Mouse (Mus musculus): ENCODE data around the gene Tle1.
A peak's percentile ranks its signal among the peaks of the same experiment; 100 is the strongest.

Gene Tle1

DNA sequence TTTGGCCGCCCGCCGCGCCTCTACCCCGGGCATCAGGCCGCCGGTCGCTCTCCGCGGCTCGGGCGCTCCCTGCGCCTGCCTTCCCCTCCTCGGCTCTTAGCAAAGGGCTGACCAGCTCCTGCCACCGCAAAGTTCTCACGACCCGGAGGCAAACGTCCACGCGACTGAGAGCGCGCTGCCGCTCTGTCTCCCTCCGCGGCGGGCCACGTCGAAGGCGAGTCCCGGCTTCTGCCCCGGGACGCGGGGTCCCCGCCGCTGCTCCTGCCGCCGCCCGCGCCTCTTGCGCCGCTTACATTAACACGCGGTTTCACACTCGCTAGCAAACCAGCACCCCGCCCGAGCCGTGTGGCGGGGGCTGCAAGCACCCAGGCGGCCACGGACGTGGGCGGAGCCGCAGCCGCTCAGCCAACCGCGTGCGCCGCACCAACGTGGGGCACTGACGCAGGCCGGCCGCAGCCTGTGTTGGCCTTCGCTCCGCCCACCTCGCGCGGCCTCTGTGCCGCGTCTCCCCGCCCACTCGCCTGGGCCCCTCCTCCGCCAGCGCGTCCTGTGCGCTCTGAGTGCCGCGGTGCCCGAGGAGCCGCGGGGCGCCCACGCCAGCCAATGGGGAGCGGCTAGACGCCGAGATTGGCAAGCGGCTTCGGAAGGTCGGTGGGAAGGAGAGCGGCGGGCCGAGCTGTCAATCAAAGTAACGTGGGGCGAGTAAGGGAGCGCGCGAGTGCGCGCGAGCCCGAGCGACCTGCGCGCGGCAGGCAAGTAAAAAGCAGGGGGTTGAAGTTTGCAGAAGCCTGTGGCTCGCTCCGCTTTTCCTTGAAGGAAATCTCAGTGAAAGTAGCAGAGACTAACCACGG is at the start of gene Tle1:
TSS of gene Tle1 (minus strand) at position 361 of the 851 bp plus-strand sequence.
- DNase-seq (ENCODE audit: low spot score in 2 of 2): peak; percentile 99 to 100

DNA sequence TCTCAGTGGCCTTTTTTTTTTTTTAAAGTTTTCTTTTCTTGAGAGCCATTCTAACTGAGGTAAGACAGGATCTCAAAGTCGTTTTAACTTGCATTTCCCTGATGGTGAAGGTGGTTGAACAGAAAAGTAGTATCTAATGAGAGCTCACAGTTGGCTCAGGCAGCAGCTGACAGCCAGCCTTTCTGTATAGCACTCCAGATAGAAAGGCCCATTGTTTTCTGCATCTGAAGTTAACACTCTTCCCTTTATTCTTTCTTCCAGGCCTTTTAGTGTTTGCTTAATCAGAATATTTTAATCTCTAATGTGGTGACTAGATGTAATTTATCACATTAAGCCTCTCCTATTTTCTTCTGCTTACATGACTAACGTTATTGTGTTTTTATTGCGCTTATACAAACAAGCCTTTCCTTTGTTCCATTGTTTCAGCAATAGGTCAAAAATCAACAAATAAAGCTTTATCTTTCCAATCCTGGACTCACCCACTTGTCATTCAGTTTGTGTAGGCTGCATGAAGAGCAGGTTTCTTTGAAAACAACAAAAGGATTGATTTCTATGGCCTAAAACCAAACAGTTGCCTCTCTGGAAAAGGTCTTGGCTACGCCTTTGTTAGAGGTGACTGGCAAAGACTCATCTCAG is 33.0 kb upstream of the Tle1 start:
- no peak for DNase-seq (ENCODE audit: low spot score in 2 of 2)

DNA sequence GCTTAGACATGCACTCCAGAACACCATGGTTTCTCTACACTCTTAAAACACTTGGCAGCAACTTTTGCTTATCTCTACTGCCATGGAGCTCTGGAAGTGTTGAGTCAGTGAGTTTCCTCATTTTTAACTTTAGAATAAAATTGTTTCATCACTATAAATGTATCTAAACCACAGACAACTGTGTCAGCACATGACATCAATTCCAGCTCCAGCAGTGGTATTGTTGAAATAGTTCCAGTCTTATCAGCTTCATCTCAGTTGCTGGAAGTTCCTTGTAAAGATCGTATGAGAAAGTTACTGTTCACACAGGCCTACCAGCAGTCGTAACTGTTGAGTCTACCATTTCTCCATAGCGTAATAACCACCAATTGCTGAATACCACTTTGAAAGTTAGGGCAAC is 31.5 kb upstream of the Tle1 start:
- DNase-seq (ENCODE audit: low spot score in 2 of 2): no peak

DNA sequence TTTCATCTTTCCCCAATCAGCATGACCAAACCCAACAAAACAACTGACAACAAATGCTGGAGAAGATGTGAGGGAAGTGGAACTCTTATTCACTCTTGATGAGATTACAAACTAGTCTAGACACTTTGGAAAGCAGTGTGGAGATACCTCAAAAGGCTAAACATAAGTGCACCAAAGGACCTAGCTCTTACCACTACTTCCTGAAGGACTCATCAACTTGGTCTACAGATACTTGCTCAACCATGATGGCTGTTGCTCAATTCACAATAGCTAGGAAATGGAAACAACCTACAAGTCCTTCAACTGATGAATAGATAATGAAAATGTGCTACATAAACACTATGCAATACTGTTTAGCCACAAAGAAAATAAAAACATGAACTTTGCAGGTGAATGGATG is 30.1 kb upstream of the Tle1 start:
- DNase-seq (ENCODE audit: low spot score in 2 of 2): no peak

DNA sequence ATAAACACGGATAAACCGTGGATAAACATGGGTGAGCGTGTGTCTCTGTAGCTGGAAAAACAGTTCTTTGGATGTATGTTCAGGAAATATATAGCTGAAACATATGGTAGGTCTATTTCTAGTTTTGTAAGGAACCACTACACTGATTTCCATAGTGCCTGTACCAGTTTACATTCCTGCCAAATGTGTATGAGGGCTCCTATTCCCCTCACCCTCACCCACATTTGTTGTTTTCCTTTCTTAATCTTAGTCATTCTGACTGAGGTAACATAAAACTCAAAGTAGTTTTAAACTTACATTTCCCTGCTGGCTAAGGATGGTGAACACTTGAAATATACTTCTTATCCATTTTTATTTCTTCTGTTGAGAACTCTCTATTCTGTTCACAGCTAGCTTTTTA is 20.9 kb upstream of the Tle1 start:
- DNase-seq (ENCODE audit: low spot score in 2 of 2): no peak

DNA sequence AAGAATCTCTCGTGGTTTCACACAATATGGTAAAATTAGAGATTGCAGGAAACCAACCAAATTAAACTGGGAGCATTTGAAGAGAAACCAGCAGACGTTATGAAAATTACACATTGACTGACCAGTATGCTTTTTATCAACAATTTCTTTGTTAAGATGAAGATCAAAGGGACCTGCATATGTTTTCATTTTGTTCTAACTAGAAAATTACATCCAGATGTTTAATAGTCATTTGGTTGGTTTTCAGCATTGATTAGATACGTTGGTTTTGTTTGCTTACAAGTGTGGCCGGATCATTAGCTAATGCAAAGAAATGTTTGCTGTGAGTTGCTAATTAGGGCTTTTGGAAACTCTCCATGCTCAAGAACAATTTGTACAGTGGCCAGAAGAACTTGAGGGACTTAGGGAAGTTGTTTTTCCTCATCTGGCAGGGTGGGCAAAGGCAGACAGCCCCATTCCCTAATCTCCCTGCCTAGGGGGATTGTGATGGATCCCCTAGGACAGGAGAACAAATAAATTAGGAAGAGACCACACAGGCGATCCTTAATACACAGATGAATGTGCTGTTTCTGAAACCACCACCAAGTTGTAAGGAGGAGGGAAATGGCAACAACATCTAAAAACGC is 3.8 kb upstream of the Tle1 start:
- no peak for DNase-seq (ENCODE audit: low spot score in 2 of 2)

DNA sequence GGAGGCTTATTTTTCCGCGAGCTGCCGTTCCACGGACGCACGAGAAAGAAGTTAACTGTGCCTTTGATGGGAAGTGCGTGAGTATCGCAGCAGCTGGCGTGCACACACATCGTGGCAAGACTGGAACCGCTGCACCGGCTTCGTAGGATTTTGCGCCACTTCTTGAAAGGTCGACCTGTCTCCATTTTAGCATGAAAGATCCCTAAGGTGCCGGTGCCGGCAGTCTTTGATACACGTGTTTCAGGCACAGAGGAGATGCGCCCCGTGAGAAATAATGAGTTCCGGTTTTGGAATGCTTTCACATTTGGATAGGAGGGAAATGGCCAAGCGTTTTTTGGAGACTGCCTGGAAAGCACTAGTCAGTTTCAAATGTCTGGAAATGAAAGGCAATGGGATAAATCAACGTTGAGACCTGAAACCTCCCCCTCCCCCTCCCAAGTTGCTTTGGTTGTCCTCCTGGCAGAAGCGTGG is 837 bp upstream of the Tle1 start:
- DNase-seq (ENCODE audit: low spot score in 2 of 2): peak; percentile 39 to 45

DNA sequence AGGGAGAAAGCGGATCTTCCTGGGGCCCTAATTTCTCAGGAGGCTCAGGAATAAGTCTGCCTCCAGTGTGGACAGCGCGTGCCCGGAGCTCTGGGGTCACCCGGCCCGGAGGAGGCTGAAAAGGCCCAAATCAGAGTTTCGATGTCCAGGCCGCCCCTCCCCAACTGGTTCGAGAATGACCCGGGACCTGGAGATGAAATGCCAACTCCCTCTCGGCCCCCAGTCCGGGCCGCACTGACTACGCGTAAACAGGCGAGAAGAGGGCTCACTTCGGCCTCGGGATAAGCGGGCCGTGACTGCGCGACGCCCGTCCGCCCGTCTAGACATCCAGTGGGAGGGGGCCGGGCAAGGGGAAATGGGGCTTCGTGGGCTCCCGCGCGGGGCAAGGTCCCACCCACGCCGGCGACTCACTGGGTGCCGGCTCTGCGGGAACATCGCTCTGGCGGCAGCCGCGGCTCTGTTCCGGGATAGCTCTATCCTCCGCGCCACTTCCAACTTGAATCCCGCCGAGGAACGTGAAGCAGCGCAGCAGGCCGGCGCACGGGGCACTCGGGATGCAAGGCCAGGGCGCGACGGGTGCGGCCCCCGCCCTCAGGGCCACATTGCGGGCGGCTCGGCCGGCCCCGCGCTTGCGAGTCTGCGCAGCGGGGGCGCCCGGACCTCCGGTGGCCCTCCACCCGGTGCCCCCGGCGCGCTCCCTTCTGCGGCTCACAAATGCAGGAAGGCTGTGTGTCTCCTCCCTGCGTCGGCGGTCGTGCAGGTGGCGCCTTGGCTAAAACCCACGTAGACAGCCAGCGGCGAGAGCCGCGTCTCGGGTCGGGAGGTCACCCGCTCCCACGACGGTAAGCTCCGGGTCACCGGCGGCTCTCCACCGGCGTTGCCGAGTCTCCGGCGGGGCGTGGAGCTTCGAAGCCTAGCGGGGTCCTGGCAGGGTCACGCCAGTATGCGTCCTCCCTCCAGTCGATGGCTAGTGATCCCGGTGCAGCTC is 854 bp downstream of the Tle1 start:
- DNase-seq (ENCODE audit: low spot score in 2 of 2): peak; percentile 53 to 56

DNA sequence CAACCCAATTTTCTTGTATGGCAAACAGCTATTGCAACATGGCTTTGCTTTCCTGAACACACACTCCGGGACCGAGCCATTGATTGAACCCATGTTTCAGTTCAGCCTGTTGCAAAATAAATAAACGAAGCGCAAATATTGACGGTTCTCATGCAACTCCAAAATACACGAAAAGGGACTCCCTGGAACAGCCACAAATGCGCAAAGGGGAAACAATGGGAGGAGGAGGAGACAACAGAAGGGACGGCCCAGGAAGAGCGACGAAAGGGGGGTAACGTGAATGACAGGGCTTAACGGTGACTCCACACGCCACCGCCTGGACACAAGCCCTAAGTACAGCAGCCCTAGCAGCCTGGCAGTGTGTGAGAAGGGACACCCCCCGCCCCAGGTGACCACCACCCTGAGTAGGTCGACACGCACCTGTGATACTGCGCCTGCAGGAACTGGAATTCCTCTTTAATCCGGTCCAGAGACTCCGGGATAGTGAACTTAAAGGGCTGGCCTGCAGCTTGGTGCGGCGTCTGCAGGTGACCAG is 1.8 kb downstream of the Tle1 start:
- peak; percentile 67 to 77 for DNase-seq (ENCODE audit: low spot score in 2 of 2)

DNA sequence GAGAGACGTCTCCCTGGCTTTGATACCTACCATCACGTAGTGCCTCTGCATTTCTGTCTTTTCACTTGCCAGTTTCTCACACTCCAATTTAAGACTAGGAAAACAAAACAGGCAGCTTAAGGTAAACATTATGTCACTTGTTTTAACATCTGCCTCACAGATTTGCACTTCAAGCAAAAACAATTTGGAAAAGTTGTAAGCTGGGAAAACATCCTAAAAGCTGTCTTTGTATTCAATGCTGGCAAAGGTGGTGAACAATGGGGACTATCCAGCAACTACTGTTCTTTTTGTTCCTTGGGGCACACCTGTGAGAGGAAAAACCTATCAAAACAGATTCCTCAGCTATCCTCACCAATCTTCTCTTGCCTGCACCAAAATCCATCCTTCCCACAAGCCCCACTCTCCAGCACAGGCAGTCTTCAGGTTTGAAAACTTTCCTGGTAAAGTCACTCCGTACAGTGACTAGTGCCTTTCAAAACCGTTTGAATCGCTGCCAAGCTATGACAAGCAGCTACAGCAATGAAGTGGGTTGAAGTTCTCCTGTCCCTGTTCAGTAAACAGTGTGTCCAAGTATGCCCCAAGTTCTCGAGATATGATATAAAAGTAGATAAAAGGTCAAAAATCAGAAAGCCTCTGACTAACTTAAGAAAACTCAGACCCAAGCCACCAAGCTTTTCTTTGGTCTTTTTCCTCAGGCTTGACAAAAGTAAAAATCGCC is 2.7 kb downstream of the Tle1 start:
- no peak for DNase-seq (ENCODE audit: low spot score in 2 of 2)

DNA sequence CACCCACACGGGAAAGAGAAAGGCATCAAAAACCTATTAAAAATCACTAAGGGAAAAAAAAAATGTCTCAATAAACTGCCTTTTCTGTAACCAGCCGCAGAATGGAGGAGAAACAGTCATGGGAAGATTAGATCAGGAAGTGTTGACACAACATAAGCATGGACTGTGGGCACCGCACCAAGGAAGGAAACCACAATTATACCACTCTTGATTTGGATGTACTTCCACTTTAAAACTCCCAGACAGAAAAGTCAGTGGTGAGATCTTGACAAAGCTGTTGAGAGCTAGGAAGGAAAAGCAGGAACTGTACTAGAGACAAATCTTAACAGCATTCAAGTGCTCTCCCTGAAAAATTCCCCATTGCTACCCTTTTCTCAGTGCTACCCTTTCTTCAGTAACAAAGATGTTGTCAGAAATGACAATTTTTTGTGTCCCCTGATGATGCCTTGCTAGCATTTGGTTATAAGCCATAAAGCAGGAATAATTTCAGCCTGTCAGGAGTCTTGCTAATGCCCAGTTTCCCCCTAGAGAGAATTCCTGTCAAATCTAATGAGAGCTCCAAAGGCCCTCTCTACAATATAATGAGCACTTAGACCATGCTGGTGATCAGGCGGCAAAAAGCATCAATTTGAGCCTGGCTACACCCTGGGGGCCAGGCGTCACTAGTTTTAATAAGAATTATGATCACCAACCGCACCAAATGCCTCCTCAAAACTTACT is 5.4 kb downstream of the Tle1 start:
- DNase-seq (ENCODE audit: low spot score in 2 of 2): no peak

DNA sequence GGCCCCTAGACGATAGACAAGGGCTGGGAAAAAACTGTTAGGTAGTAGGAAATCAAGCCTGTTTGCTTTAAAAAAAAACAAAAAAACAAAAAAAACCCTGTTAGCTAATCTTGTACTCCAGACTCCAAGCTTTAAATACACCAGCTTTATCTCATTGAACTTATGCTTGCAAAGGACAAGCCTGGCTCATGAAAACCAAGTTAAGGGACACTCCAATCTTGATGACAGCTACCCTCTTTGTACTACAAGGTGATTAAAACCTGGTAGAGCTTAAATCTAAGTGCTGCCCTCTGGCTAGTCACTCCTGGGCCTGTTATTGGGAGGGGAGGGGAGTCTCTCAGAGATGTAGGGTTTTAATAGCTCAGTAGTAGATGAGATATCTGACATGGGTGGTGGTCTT is 7.4 kb downstream of the Tle1 start:
- no peak for DNase-seq (ENCODE audit: low spot score in 2 of 2)

DNA sequence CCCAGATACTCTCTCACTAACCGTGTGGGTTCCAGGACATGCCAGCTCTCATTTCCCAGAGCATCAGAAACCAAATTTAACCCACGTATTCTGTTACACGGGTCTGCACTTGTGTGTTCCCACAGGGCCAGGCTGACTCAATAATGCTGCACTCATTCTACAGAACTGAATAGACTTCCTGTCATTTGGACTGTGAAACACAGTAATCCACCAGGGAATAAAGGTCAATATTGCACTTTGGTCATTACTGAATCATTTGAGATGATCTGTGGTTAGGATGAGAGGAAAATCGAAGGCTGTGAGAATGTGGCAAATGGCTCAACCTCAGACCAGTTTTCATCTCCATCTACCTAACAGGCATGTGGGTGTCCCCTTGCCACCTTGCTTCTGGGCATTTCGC is 16.2 kb downstream of the Tle1 start:
- DNase-seq (ENCODE audit: low spot score in 2 of 2): no peak

DNA sequence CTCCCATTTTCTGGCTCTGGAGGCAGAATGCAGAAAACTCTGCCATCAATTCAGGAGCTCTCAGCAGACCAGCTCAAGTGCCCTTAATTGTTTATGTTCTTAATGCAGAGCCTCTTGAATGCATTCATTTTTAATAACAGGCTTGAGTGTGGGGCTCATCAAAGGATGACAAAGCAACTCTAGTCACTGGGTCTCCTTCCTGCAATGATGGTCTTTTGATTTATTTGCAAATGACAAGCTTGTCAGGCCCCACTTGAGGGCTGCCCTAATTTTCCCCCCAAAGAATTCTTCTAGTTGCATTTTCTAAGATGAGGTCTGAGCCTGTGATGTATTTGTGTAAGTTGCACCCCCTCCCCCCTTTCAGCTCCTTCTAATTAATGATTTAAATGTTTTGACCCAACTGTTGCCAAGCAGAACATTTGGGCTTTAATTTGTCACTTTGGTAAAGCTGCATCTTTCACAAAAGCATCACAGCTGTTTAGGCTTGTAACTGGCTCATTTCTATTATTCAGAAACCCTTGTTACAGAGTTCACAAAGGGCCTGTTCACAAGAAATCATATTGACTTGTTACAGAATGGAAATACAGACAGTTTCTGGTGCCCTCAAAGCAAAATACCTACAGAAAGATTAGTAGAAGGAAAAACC is 18.3 kb downstream of the Tle1 start:
- no peak for DNase-seq (ENCODE audit: low spot score in 2 of 2)

DNA sequence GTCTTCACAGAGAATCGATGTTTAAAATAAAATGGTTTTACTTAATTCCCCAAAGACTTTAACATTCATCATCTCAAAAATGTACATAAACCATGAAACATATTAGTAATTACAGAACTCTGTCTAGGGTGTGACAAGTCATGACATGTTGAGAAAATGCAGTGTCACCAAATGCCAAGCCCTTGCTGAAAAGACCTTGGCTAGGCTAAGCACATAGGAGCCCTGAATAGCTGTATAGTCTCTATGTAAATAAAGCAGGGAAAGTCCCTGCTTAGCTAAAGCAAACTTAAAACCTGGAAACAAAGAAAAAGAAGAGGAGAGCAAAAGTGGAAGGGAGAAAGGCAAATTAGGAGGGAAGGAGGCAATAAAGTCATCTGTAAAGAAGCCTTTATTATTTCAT is 24.8 kb downstream of the Tle1 start:
- no peak for DNase-seq (ENCODE audit: low spot score in 2 of 2)

DNA sequence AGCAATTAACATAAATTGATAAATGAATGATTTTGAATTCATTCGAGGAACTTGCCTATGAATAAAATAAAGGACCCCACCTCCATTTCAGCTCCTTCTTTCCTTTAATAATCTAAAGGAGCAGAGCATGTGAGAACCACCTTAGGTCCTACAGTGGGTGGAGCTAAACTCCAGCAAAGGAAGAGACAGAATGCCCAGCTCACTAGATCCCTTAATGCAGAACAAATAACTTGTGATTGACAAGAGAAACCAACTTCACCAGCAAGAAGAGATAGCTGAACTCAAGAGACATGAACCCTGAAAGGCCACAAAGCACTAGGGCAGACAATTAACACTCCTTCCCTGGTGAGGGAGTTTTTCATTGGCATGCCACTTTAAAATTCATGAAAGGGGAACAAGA is 32.5 kb downstream of the Tle1 start:
- no peak for DNase-seq (ENCODE audit: low spot score in 2 of 2)

DNA sequence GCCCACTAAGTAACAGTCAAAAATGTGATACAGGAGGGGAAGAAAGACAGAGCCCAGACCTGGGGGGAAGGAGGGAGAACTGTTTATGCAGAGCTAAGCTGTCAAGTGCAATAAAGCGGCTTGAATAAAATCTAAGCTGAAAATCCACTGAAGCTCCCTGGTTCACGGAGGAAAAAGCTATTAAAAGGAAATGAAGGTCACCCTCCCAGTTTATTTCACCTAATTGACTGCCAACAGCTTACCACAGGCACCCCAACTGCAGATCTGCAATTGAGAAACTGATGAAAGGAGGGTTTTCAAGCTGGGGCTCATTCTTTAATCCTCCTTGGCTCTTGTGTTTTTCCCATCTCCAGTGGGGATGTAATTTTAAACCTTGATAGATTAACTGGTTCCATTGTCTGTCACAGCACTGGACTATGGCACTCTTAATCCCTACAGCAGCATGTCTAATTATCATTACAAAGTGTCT is 32.9 kb downstream of the Tle1 start:
- no peak for DNase-seq (ENCODE audit: low spot score in 2 of 2)

DNA sequence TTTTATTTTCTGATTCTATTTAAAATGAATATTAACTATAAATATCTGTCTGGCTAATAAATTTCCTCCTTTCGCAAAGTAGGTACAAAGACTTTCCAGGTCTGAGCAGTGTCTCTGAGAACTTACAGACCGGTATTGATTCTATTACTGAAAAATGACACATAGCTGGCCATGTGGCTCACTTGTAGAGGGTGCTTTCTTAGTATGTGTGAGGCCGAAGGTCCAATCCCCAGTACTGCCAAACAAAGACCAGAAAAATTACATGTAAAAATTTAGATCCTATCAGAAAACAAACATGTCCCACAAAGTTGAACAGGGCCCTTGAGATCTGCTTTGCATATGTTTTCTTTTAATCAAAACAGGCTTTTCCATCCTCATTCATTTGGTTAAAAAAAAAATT is 33.5 kb downstream of the Tle1 start:
- DNase-seq (ENCODE audit: low spot score in 2 of 2): no peak

DNA sequence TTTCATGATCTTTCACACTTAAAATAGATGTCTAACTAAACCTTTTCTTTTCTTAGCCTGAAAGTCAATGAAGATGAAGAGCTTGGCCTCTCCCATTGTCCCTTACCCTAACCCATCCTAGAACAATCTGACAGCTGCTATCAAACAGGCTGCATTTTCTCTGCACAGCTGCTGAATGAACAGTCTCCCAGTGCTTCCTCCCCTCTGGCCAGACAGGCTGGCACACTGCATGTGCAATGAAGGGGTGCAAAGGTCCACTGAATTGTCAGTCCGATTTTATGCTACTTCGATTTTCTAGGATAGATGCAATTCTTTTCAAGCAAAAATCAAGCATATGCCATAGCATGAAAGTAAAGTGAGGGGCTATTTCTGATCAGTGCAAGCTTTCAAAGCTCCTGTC is 34.2 kb downstream of the Tle1 start:
- DNase-seq (ENCODE audit: low spot score in 2 of 2): no peak
